Mouse (Mus musculus) heart, postnatal 4 days (tissue): ENCODE measurements around the gene Cfap221. TPM values are rescaled to one million over a fixed set of nuclear protein-coding genes. Genes with fewer than 3 reads are reported as not detected.

ENCODE experiments used
- DNase-seq: peaks from one replicate; pipeline ENCODE4 v3.0.0; 2021
- total RNA-seq, 2 experiments: library from RNA; stranded (reverse); gene quantifications; 2 replicates each; pipeline ENCODE4 v1.2.3; 2021

Cfap221 gene
- not detected for total RNA-seq

DNA sequence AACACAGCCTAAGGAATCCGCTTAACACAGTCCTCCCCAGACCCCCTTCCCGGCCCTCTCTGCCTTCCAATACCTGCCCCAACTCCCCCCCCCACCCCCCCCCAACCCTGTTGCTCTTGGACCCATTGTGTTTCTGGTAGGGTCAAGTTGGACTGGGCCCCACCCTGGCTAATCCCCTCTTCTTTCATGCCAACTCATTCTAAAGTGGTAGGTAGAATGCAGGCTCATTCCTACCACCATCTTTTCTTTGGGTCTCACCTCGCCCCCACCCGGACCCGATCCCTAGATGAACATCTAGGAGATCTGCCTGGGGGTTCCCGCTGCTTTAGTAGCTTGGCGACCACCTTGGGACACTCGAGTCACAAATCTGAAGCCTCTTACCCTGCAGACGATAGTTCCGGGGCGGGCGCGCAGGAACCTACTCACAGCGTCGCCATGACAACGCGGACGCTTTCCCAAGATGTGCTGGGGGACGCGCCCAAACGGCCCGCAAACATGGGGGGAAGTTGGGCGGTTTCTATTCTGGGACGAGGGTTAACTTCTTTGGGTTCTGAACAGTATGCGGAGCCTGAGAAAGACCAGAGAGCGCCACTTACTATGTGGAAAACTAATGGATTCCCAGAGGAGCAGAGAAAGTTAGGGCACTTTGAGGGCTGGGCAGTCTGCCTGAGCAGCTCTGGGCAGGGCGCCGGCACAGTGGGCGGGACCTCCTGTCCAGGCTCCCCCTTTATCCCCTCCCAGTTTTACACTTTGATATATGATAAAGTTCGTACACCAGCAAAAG is at the start of gene Cfap221:
TSS of gene Cfap221 (minus strand) at position 437 of the 784 bp plus-strand sequence.
- peak; percentile 70 for DNase-seq

DNA sequence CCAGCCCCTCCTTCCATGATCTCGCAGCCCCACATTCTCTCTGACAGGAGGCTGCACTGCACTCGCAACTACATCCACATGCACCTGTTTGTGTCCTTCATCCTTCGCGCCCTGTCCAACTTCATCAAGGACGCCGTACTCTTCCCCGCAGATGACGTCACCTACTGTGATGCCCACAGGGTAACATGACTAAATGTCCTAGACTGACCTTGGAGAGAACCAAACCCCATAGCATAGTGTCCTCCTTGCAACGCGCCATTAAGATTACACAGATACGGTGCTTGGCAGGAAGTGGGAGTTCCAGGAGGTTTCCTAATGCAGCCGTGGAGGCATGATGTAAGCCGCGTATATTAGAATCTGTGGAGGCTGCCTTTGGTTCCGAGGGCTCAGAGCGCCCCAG is 47.5 kb upstream of the Cfap221 start:
- no peak for DNase-seq

- DNase-seq: no peak
These were observed 45.4 kb upstream of the Cfap221 start for GRCm38 (mm10) chr1:120042421-120042820.

DNA sequence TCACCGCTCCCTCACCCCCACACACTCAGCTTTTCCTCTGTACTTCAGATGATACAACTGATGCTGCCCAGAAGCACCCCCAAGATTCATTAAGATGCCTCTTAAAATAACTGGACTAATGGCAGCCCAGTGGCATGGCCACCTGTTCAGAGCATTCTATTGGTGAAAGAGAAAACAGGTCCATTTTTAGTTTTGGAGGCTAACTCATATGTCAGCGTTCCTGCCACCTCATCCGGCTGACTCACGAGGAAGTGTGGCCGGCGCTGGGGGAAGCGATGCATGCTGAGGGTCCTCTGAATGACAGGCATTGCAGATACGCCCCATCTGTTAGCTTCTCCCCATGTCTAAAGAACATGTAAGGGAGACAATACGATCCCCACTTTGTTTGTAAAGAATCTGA is 41.6 kb upstream of the Cfap221 start:
- DNase-seq: no peak

GRCm38 (mm10) chr1:120037021-120037683 is 40.1 kb upstream of the Cfap221 start:
- peak; percentile 41 for DNase-seq

DNA sequence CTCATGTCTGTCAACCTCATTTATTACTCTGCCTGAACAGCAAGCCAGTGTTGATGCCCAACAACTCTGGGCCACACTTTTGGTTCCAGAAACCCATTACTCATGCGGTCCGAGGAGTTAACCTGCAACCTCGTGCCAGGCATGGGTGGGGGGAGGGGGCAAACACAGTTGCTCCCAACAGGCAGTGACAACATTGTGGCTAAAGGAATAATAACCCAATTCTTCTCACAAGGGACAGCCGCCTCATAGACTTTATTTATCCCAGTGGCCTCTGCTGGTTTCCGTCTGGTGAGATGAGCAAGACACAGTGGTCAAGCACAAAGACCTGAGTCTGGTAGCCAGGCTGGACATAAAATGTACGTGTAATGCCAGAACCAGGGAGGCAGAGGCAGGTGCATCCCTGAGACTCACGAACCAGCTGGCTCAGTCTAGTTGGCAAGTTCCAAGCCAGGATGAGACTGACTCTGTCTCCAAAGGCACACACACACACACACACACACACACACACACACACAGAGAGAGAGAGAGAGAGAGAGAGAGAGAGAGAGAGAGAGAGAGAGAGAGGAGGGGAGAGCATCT is 38.5 kb upstream of the Cfap221 start:
- DNase-seq: no peak

- DNase-seq: no peak
These were observed 37.8 kb upstream of the Cfap221 start for GRCm38 (mm10) chr1:120034793-120035192.

DNA sequence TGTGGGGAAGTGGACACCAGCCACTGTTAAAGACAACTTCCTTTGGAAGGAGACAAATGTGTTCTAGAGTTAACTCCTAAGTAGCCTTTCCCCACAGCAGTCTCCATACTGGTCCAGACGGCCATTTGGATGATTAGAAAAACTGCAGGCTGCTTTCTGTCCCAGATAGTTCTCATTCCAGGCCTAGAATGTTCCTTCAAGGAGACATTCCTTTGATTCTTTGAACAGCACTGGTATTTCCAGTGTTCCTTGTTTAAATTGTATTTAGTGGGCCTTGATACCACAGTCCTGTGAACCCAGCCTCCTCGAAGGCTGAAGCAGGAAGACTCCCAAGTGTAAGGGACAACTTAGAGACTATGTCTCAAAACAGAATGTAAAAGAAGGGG is 36.4 kb upstream of the Cfap221 start:
- no peak for DNase-seq

DNA sequence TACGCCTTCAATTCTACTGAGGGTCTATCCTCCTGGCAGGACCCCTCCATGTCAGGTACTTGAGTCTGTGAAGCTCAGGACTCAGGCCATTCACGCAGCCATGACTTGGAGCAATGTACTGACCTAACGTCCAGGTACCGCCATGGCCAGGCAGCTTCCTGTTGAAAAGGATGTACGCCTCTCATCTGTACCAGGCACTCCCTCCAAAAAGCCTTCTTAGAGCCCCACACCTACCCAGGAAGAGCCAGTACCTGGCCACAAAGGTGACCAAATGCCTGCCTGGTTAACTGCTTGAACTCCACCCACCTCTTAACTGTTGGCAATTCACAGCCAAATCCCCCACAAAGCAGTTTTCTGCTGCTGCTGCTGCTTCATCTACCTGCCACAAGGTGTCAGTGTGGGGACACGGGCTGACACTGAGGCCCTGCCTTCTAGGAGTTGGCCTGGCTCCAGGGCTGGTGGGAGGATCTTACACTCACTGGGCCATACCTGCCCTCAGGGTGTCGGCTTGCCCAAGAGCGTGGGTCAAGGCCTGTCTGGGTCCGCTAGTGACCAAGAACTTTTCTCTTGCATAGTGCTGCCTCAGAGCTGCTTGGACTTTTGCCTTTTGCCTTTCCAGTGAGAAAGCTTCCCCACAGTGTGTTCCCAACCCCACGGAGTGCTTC is 35.9 kb upstream of the Cfap221 start:
- peak; percentile 89 for DNase-seq

DNA sequence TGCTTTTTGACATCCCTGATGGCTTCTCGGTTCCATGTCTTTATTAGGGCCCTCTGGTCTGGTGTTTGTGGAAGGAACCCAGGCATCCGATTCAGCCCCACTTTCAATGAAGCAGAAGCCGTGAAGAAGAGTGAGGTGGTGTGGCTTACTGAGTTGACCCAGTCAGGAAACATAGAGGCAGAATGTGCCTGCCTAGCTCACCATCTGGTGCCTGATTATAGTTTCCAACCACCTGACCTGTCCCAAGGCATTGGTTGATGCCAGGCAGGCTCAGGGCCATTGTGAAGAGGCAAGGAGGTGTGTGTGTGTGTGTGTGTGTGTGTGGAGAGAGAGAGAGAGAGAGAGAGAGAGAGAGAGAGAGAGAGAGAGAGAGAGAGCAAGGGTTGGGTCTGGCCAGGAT is 33.4 kb upstream of the Cfap221 start:
- no peak for DNase-seq

DNA sequence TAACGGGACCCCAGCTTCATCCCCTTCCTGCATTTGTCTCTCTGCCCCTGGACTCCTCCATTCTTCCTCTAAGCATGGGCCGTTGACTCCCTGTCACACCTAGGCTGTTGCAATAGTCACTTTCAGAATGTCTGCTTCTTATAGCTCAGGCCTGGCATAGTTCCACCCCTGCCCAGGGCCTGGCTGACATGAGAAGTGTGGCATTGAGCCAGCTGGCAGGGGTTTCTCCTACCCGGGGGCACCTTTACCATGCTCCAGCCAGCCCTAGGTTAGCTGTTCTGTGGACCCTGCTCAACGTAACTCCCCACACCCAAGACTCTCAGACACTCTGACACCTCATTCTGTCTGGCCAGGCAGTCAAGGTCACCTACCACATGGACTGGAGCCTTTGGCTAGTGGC is 30.7 kb upstream of the Cfap221 start:
- DNase-seq: peak; percentile 82

DNA sequence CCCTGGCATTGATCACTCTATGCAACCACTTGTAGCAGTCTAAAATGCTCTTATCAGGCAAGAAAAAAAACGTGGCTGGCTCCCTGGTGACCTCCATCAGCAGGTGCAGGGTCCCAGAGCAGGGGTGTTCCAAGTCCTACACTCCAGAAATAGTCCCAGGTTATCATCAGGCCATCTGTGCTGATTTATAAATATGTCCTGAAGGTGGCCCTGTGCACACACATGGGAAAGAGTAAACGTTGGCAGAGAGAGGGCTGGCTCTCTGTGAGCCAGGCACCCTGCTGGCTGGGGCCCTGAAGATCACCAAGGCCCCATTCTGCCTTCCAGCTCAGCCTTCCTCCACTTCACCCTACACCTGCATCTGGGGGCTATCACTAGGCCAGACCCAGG is 28.0 kb upstream of the Cfap221 start:
- DNase-seq: no peak

GRCm38 (mm10) chr1:120024331-120025049 is 27.5 kb upstream of the Cfap221 start:
- DNase-seq: peak; percentile 17

- DNase-seq: no peak
These were observed 24.9 kb upstream of the Cfap221 start for GRCm38 (mm10) chr1:120021951-120022350.

DNA sequence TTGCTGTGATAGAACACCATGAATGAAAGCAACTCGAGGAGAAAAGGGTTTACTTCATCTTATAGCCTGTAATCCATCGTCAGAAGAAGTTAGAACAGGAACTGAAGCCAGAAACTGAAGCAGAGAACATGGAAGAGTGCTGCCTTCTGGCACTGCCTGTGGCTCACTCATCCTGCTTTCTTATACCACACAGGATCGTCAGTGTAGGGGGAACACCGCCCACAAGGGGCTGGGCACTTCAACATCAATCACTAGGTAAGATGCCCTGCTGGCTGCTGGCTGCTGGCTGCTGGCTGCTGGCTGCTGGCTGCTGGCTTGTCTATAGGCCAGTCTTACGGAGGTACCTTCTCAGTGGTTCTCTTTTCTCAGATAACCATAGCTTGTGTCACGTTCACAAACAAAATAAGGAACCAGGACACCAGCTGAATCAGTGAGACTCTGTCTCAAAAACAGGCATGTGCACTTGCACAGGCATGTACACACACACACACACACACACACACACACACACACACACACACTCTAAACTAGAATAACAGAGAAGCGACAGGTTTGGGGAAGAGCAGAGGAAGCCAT is 23.4 kb upstream of the Cfap221 start:
- DNase-seq: no peak

DNA sequence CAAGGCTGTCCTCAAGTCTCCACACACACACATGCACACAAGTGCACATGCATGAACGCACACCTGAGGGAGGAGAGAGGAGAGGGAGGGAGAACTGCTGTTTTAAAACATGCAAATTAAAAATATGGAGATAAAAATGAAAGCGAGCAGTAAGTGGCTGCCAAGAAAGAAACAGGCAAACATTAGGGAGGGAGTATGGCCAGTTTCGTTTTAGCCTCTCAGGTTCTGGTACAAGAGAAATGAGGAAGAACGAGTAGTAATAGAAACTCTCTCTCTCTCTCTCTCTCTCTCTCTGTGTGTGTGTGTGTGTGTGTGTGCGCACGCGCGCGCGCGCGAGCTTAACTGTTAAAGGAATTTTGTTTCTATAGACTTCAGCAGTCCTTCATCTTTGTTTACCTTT is 22.4 kb upstream of the Cfap221 start:
- no peak for DNase-seq

- DNase-seq: no peak
These were observed 21.9 kb upstream of the Cfap221 start for GRCm38 (mm10) chr1:120018900-120019299.

GRCm38 (mm10) chr1:120016240-120016639 is 19.2 kb upstream of the Cfap221 start:
- DNase-seq: no peak

DNA sequence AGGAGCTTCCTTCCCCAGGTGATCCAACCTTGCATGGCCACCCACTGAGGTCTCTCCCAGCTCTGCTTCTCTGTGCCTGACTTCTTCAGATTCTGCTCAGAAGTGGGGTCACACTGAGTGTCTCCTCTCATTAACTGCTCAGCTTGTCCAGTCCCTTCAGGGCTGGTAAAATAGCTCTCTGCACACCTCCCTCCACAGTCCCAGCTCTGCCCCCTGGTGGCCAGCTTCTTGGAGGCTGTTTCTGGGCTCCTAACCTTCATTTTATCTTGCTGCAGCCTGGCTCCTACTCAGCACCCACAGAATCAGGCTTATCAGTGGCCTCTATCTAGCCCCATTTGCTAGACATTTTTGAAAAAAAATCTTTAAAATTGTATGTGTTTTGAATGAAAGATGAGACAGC is 16.1 kb upstream of the Cfap221 start:
- peak; percentile 81 for DNase-seq

DNA sequence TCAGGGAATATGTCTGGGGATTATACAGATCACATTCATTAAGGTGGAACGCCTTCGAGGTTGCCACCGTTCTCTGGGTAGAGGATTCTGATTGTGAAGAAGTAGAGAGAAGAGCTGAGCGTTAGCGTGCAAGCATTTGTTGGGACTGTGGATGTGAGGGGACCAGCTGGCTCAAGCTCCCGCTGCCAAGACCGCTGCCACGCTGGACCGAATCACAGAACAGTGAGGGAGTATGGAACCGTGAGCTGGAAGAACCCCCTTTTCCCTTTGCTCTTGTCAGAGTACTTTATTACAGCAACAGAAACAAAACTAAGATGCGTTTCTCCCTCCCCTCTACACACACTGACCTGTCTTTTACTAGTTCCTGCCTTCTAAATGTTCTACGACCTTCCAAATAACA is 15.6 kb upstream of the Cfap221 start:
- no peak for DNase-seq

GRCm38 (mm10) chr1:120007851-120008588 is 11.0 kb upstream of the Cfap221 start:
- DNase-seq: no peak
